Mouse (Mus musculus) adipocyte (in vitro differentiated cells): ENCODE data around the gene Ovol3.
"Not testable (repeated sequence)": the region's sequence is repeated elsewhere in the genome, so short reads cannot be mapped to it uniquely, and the experiment has no call there.

Source experiments
- DNase-seq: peaks from one replicate; pipeline ENCODE4 v3.0.0-alpha.2; 2016; ENCODE audit warnings: low spot score

Gene Ovol3

GRCm38 (mm10) chr7:30224206-30224605, 11.3 kb downstream of the Ovol3 start:
- no peak for DNase-seq

GRCm38 (mm10) chr7:30222205-30222604, 13.3 kb downstream of the Ovol3 start:
- DNase-seq, result no peak

DNA sequence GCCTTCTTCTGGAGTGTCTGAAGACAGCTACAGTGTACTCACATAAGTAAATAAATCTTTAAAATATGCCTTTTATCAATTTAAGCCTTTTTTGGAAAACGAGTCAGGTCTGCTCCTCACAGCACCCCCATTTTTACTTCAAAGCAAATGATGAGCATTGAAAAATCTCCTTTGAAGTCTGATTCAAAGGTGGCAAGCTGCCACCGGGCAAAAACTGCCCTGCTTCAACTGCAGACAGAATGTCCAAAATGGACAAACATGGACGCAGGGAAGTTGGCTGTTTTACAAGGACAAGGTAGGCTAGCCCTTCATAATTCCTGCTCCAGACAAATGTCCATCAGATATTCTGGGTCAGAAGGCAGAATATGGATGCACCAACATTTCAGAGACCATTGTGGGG, 14.1 kb downstream of the Ovol3 start:
- no peak for DNase-seq

GRCm38 (mm10) chr7:30220008-30220356, 15.5 kb downstream of the Ovol3 start:
- no peak for DNase-seq

DNA sequence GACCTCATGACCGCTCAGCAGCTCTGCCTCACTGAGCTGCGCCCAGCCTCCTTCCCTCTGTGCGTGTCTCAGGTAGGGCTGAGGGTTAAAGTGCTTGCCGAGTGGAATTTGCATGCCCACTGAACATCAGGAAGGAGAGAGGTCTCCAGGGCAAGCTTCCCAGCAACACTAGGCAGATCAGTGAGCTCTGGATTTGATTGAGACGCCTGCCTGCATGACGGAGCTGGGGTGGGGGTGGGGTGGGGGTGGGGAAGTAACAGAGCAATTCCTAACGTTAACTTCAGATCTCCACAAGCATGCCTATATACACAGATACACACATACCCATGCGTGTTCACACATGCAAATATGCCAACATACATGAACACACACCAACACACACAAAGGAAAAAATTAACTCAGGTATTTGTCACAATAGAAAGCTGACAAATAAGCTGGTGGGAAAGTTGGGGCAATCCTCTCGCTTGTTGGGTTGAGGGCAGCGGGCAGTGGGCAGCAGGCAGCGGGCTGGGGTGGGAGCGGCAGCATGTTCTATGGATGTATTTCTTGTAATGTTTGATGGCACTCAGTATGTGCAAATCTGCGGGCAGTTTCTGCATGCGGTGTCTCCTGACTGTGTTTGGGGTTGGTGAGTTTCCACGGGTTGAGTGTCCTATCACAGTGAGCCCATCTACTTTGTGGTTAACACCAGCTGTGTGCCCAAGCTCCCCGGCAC, 16.1 kb downstream of the Ovol3 start:
- no peak for DNase-seq

DNA sequence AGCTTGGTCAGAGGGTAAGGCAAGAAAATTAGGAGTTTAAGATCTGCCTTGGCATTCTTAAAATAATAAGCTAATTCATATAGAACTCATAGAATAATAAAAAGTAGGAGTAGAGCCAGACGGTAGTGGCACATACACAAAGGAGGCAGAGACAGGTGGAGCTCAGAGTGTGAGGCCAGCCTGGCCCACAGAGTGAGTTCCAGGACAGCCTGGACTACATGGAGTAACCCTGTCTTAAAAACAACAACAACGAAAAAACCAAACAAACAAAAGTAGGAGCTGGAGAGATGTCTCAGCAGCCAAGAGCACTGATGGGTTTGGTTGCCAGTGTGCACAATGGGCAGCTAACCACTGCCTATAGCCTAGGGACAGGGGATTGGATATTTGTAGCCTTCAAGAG, 18.2 kb downstream of the Ovol3 start:
- DNase-seq, result no peak

GRCm38 (mm10) chr7:30216723-30217151, 18.8 kb downstream of the Ovol3 start:
- peak; percentile 81 for DNase-seq

- no peak for DNase-seq
Observed at GRCm38 (mm10) chr7:30215875-30216274, 19.6 kb downstream of the Ovol3 start.

GRCm38 (mm10) chr7:30213881-30214280, 21.6 kb downstream of the Ovol3 start:
- no peak for DNase-seq

GRCm38 (mm10) chr7:30211025-30211424, 24.5 kb downstream of the Ovol3 start:
- no peak for DNase-seq

- DNase-seq, result not testable (repeated sequence)
Observed at GRCm38 (mm10) chr7:30206364-30206763, 29.2 kb downstream of the Ovol3 start.

- peak; percentile 72 for DNase-seq
Observed at GRCm38 (mm10) chr7:30205383-30205782, 30.1 kb downstream of the Ovol3 start.

- no peak for DNase-seq
Observed at GRCm38 (mm10) chr7:30204380-30204779, 31.1 kb downstream of the Ovol3 start.

- peak; percentile 77 for DNase-seq
Observed at GRCm38 (mm10) chr7:30202895-30203690, 32.4 kb downstream of the Ovol3 start.

GRCm38 (mm10) chr7:30200661-30201060, 34.9 kb downstream of the Ovol3 start:
- DNase-seq, result not testable (repeated sequence)

DNA sequence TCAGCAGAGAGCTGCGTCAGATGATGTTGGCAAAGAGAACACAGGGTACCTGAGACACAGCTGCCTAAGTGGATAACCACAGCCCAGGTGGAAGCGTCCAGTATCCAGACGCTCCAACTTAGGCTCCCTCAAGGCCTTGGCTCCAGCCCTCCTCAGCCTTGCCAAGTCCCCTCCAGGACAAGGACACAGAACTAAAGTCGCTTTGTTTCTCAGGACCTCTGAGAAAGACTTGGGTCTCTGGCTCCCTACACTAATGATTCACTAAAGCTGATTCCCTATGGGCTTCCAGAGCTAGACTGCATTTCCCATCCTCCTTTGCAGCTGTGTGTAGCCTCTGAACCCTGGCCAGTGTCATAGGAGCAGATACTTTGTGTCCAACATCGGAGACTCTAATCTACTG, 35.3 kb downstream of the Ovol3 start:
- DNase-seq, result no peak

GRCm38 (mm10) chr7:30199498-30200139, 35.9 kb downstream of the Ovol3 start:
- DNase-seq, result no peak

GRCm38 (mm10) chr7:30198481-30198971, 37.0 kb downstream of the Ovol3 start, which contains the start of gene Capns1:
Capns1 (minus strand) TSS chr7:30198811.
- peak; percentile 84 for DNase-seq

DNA sequence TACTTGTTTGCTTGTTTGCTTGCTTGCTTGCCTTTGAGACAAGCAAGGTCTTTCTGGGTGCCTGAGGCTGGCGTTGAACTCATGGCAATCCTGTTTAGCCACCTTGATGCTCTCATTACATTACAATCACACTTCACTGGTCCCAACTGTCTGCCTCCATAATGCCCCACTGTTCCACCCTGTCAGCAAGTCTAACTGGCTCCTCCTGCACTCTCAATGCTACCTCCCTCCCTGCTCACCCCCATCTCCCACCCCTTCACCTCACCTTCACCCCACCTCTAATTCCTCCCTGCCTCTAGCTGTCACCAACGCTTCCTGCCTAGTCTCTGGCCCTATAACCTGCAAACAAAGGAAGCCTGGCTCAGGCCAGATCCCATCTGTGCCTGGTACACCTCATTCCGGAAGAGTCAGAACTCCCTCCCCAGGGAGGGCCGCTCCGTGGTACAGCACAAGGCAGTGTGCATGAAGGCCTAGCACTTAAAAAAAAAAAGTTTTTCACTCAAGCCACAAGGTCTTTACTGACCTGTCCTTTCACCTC, 37.9 kb downstream of the Ovol3 start:
- DNase-seq, result no peak

GRCm38 (mm10) chr7:30196171-30196570, 39.4 kb downstream of the Ovol3 start:
- DNase-seq, result peak; percentile 23

DNA sequence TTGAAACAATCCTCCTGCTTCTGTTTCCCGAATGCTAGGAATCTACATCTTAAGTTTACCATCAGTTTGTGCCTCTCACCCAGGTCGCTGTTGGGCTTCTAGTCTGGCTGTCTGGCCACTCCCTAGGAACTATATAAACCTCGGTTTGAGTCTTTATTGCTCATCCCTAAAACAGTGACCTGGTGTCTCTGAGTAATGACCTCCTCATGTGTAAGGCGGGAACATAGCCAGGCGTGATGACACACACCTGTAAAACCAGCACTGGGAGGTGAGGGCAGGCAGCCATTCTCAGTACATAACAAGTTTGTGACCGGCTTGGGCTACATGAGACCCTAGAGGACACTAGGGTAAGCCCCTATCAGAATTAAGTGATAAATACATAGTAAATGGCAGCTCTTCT, 40.1 kb downstream of the Ovol3 start:
- no peak for DNase-seq

DNA sequence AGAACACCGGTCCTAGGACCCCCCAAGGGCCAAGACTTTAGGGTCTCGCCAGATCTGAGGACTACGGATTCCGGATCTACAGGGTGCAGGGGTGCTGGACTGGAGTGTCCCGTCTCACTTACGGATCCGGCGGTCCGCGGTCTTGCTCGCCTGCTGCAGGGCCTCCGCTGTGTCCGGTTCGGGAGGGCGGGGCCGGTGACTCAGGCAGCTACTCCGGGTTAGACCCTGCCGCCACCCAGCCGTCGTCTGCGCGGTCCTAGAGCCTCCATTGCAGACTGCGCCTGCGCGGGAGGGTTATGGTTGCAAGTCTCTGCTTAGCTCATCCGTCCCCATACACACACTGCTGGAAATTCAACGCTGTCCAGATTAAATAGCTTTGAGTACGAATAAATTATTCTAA, 40.6 kb downstream of the Ovol3 start:
- peak; percentile 94 for DNase-seq
